Mouse (Mus musculus) heart, adult 8-10 months (tissue): ENCODE data around the gene Olfr279. TPM values are rescaled to one million over a fixed set of nuclear protein-coding genes. Genes with fewer than 3 reads are reported as not detected.

Experiments
- DNase-seq: peaks from one replicate; pipeline ENCODE4 v3.0.0; 2022; ENCODE audit warnings: low spot score
- microRNA-seq: library from miRNA; unstranded; fragments of <30 nt; microRNA quantifications from one replicate; pipeline ENCODE4 v1.2.0, GENCODE M21; 2022
- total RNA-seq, 4 experiments: library from RNA; stranded (reverse); gene quantifications; 2 replicates each; pipeline ENCODE4 v1.2.4; 2022

The Olfr279 gene
- total RNA-seq, 4 experiments from 2014 or later, result not detected

DNA sequence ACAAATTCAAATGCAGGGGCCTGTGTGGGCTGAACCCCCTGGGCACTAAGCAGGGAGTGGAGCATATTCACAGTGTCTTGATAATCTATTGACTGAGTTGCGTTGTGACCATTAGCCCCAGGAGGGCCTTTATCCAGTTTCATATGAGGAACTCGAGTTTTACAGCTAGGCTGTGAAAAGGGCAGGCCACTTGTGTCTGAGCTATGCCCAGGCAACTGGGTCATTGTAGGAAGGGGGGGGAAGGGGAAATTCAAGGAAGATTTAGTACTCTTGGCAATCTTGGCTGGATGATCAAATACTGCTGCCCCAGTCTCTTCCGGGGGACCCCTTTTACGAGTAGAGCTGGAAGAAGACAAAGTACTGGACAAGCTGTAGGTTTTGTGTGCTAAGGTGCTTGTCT lies 51.1 kb downstream of the Olfr279 start:
- DNase-seq, result no peak

- no peak for DNase-seq
Measured at GRCm38 (mm10) chr15:98545151-98545550, 52.9 kb downstream of the Olfr279 start.

DNA sequence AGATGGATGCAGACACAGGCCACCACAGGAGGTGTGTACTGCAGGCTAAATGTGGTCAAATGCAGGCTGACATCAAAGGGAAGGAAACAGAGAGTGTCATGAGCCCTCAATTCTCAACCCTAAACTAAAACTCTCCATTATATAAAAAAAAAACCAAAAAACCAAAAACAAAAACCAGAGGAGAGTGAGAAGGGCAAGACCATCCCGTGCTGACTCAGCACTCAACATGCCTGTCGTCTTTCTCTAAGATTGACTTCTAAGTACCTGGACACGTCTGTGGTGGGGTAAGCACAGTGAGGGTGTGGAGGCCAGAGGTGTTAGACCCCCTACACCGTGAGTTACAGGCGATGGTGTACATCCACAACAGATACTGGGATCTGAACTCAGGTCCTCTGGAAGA lies 54.6 kb downstream of the Olfr279 start:
- DNase-seq, result no peak

Small RNAs within 50 kb of the gene (microRNA-seq; reads per million reads assigned to microRNA genes)
- gene Mir1291, result 1.7 reads per million

Other genes with a start within 250 kb of the Olfr279 start
- not detected for gene H1fnt, start 235.1 kb upstream of the Olfr279 start, total RNA-seq
- 1 to 10 TPM; 5.4 to 6.8 (median 6.5) TPM for gene Zfp641, start 196.2 kb upstream of the Olfr279 start, total RNA-seq
- not detected for gene Olfr285, start 175.0 kb upstream of the Olfr279 start, total RNA-seq
- gene Olfr284, start 151.4 kb upstream of the Olfr279 start, total RNA-seq, result not detected
- gene Olfr283, start 111.5 kb upstream of the Olfr279 start, total RNA-seq, result not detected
- not detected for gene Olfr282, start 61.2 kb upstream of the Olfr279 start, total RNA-seq
- gene Olfr281, start 39.8 kb upstream of the Olfr279 start, total RNA-seq, result not detected
- not detected for gene OR5BS1P, start 22.5 kb upstream of the Olfr279 start, total RNA-seq
- not detected for gene Lalba, start 9.7 kb upstream of the Olfr279 start, total RNA-seq
- 10 to 100 TPM; 77.7 to 87.7 (median 81.1) TPM for gene Kansl2, start 41.9 kb downstream of the Olfr279 start, total RNA-seq
- gene Ccnt1, start 78.5 kb downstream of the Olfr279 start, total RNA-seq, result 10 to 100 TPM; 26.7 to 34.8 (median 30.0) TPM
- gene 4930415O20Rik, start 78.6 kb downstream of the Olfr279 start, total RNA-seq, result 1 to 10 TPM; 1.6 to 4.2 (median 2.3) TPM
- 100 to 1,000 TPM; 136 to 213 (median 183) TPM for gene Adcy6, start 117.7 kb downstream of the Olfr279 start, total RNA-seq
- 1 to 10 TPM; 2.0 to 2.8 (median 2.6) TPM for gene Cacnb3, start 138.4 kb downstream of the Olfr279 start, total RNA-seq
- gene Ddx23, start 170.5 kb downstream of the Olfr279 start, total RNA-seq, result 10 to 100 TPM; 53.2 to 61.7 (median 56.4) TPM
- 1 to 10 TPM in 3 of 4 experiments, under 1 TPM in 1; 1.00 to 2.1 (median 1.2) TPM for gene Rnd1, start 185.1 kb downstream of the Olfr279 start, total RNA-seq
- gene Ccdc65, start 215.8 kb downstream of the Olfr279 start, total RNA-seq, result 1 to 10 TPM in 1 of 4 experiments, under 1 TPM in 3; 0.41 to 1.1 (median 0.84) TPM
- gene Fkbp11, start 235.8 kb downstream of the Olfr279 start, total RNA-seq, result 1 to 10 TPM; 5.6 to 9.4 (median 7.7) TPM